Mouse (Mus musculus): ENCODE data around the gene BC055324.

BC055324 gene

DNA sequence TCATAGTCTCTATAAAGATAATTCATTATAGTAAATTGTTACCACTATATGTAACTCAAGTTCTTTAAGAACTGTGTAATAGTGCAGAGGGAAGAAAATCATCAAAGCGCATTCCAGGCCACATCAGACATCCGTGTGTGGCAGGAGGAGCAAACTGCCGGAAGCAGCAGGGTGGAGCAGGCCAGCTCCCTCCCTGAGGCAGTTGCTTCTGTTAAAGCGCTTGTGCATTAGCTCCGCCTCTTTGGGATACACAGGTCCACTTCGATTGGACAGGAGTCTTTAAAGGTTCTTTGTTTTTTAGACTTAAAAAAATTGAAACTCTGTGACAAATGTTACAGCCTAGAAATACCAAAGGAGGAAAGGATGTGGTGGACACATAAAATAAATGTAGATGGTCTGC is 52.5 kb downstream of the BC055324 start:
- no peak for DNase-seq

DNA sequence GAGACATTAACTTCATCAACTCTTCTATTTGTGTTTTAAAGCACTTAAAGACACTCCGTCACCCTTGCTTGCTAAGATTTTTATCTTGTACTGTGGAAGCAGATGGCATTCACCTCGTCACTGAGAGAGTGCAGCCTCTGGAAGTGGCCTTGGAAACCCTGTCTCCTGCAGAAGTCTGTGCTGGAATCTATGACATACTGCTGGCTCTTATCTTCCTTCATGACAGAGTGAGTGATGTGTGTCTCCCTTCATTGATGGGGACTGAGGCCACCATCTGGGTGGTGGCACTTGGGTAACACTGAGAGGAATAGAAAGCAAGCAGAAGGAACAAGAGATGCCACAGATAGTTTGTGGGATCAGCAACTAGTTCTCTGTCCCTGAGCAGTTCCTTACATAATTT is 60.0 kb downstream of the BC055324 start:
- no peak for DNase-seq

DNA sequence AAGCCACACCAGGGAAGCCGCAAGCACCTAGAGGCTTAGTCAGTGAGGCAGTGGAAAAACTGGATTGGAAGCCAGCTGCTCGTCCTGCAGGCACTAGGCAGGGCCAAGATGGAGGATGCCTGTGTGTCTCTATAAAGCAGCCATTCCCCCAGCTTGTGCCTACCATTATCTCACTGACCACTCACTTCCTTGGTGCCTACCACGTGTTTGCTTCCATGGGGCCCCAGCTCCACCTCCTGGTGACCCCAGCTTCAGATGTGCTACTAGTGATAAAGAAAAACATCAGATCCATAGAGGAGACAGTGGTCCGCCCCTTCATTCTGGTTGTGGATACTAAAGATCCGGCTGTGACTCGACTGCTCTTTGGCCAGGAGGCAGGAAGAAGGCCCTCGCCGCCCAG is 62.8 kb downstream of the BC055324 start:
- no peak for DNase-seq

DNA sequence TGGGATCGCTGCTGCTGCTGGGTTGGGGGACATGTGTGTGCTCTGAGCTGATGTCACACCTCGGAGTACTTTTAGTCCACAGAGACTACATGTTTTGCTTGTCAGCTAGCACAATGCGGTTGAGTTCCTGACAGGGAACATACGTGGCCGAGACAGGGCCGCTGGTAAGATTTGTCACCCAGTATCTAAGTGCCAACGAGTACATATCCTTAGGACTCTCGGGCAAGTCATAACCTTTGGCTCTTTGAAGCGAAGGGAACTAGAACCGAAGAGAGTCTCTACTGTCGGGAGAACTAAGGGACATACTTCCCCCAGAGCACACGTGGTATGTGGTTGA is 64.2 kb downstream of the BC055324 start:
- no peak for DNase-seq

DNA sequence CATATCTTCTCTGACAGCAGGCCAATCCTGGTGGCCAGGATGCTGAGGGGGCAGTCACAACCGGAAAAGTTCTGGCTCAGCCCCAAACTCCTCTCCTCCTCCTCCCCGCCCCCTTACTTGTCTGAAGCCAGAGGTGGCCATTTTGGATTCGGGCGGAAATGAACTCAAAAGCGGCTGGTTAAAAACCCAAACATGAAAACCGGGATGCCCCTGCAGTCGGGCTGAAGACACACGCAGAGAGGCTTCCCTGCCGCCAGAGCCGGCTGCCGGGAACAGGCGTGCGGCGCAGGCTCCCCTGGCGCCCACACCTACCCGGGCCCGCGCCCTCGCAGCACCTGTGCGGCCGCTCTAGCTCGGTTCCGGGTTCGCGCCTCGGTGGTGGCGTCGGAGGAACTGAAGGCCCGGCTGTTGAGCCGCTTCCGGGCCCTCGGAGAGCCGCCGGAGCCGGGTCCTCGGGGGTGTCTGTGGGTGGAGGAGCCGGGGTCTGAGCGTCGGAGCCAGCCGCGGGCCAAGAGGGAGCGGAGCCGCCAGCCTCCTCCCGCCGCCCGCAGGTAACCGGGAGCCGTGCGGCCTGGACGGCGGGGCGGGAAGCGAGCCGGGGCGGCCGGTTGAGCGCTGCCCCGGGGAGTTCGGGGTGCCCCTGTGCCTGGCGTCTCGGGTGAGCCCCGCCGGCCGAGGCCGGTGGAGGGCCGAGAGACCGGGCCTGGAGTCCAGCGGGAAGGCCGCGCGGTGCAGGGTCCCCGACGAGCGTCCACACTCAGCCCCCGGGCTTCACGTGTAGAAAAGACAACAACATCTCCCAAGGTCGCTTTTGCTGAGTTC is 64.7 kb downstream of the BC055324 start:
- DNase-seq = peak; percentile 96

DNA sequence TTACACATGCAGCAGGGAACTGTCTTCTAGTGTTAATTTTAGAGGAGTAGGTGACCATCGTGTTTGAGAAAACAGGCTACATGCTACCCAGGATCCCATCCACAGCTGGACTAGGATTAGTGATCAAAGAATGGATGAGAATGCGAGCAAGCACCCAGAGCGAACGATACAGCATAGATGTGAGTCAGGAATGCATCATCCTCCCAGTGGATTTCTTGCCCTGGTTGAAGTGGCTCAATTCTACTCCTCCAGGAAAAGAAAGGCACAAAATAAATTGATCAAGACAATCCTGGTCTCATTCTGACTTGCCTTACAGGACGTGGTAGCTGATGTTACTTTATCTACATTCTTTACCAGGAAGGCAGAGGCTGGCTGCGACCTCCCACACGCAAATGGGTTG is 65.8 kb downstream of the BC055324 start, which contains the start of gene Scyl3:
Gene Scyl3 (plus strand): TSS at position 255 of the 400 bp plus-strand sequence.
- DNase-seq = no peak

DNA sequence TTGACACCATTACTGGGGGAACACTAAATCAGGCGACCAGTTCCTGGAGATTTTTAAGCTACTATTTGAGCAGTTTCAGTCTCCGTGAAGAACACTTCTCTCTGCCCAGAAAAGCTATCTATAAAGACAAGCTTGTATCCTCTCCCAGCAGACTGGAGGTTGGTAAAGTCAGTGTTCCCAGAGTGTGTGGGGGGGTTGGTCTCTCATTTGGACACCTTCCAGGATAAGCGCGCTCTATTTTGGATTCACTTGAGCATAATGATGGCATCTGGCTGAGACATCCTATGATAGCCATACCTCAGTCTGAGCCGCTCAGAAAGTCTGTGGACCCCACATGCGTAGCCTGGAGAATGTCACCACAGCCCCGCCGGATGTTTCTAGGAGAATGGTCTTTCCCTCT is 70.5 kb downstream of the BC055324 start:
- DNase-seq = no peak

DNA sequence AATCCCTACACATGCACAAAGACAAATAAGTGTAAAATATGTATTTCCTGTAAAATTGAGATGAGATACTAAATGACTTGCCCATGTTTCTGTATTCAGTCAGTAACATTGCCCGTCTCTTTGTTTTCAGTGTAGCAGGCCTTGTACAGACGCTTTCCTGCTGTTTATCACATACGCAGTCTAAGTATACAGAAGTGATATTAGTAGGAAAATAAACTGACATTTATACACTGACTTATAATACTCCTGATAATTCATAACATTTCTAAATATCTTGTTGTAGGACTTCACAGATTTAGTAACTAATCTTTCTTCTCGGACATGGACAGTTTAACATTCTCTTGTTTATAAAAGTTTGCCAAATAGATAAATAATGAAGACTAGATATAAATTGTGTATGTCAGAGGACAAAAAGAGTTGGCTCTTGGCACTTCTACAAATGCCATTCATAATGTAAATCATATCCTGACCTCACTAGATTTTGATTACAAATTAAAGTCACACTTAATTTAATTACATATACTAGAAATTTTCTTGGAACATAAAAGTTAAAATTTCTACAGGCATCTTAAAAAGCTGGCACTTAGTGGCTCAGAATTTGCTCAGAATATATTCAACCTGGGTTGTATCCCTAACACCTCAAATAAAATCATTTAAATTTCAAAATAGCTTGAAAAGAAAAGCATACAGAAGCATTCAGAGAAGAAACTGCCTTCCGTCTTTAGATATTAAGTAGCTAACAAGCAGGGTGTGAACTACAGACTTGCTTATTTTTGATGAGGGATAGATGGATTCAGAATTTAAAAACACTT is 77.0 kb downstream of the BC055324 start:
- no peak for DNase-seq

DNA sequence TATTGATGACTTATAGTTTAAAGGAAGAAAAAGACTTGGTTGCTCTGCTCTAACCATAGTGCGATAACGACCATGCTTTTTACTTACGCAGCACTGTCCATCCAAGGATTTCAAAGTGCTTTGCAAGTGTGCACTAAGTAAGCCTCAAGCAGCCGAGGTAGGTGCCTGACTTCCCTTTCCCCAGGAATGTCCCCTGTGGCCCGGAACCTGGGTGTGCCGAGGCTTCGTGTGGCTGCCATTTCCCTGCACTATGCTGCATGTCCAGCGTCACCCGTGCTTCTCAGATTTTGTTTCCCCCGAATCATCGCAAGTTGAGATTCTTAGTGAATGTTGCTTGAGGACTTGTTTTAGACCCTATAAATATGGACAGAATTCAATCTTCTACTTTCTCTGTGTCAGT is 82.6 kb downstream of the BC055324 start:
- DNase-seq = no peak

DNA sequence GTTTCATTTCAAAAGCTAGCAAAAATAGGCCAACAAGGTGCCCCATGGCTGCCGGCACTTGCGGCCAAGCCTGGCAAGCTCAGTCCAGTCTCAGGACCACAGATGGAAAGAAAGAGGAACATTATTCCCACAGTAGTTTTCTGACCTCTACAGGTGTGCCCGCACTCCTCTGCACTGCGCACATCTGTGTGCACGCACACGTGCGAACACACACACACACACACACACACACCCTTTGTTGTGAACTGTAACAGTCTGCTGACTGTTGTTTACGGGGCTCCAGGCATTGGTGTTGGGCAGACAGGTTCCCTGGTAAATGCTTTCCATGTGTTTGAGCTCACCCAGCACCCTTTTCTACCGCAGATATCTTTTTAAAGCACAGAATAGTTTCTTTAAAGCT is 83.8 kb downstream of the BC055324 start:
- no peak for DNase-seq

DNA sequence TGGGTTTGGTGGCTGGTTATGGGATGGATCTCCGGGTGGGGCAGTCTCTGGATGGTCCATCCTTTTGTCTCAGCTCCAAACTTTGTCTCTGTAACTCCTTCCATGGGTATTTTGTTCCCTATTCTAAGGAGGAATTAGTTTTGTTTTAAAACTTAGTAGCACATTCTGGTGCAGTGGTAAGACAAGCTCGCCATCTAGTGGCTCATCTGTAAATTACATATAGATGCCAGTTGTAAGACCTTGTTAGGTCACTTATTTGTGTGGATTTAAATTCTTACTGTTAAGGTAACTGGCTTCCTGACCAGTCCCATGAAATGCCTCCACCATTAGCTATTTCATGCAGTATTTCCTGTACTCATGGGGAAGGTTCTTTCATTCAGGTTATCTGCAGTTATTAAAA is 84.3 kb downstream of the BC055324 start:
- peak; percentile 68 for DNase-seq

DNA sequence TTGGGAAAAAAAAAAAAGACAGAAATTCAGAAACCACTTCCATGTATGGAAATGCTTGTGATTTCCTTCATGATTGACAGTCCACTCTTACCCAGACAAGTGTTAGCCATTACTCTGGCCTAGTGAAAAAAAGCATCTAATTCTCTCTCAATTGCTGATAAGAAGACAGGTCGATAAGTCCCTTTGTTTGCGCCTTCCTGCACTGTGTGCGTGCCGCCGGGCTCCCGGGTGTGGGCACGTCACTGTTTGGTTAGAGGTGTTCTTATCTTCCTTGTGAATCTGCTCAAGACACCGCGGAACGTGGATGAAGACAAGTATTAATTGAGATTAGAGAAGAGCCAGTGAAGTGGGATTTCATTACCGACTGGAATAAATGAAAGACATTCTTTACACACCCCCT is 86.2 kb downstream of the BC055324 start:
- no peak for DNase-seq

DNA sequence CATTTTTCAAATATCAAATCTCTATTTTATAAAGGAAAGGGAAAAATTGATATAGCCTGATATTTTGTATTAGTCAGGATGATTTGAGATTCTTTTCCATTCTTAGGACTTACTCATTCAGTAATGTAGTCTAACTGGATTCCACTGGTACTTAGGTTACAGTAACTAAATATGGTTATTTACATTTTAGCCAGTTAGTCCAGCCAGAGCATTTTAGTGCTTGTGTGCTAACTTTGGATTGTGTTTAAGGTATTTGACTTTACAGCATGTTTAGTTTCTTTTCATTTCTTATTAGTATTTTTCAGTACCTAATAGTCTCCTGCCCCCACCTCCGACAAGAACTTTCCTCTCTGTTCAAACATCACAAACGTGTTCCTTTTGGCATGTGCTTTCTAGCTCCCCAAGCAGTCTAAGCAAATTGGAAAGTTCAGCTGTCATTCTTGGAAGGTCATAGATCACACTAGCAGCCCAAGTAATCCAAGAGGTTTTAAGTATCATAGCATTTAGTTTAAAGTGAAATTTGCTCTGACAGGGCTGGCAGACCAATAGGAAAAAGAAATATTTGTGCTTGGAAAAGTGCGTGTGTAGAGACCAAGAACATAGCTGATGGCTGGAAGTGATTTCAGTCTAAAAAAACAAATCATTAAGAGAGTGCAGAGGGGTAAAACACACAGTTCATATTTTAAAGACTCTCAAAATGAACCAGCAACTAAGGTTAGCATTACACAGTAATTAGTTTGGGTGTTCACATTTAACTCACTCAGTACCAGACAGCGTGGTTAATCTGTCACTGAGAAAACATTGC is 87.4 kb downstream of the BC055324 start:
- DNase-seq = no peak

DNA sequence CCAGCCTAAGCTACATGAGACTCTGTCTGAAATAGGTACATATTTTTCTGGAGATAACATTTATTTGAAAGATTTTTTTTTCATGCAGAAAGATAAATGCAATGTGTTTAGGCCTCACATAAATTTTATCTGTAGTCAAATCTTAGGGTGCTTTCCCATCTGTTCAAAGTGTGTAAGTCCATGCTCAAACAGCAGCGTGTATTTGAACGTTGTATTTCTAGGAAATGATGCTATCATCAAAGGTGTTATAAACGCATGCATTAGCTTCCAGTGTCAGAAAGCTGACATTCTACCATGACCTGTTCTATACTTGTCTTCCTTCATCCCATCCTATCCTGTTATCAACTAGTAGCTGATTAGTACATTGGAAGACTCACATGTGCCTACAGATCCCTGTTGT is 91.2 kb downstream of the BC055324 start:
- no peak for DNase-seq

DNA sequence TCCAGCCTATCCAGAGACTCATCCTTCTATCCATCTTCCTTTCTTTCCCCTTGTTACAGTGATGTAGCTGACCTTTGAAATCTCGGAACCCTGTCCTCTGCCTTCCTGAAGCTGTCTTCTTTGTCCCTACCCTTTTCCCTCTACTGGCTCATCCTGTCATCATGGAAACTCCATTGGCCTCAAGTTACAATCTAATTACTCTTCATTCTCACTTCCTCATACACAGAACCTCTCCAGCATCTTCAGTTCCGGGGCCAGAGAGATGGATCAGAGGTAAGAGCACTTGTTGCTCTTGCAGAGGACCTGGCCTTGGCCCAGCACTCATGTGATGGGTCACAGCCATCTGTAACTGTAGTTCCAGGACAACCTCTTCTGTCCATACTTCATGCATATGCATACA is 94.4 kb downstream of the BC055324 start:
- DNase-seq = no peak

DNA sequence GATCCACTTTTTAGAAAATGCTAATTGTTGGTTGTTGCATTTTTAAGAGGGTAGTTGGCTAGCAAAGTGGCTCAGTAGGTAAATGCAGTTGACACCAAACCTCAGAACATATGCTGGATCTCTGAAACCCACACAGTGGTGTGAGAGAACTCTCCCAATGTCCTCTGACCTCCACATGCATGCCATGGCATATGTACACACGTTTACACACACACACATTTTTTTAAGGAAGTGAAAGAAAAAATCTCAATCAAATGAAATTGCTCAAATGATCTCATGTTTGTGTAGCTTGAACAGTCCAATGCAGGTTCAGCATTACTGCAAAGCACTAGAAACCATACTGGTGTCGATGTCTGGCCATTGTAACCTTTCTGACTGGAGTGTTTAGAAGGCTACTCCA is 95.0 kb downstream of the BC055324 start:
- DNase-seq = no peak

DNA sequence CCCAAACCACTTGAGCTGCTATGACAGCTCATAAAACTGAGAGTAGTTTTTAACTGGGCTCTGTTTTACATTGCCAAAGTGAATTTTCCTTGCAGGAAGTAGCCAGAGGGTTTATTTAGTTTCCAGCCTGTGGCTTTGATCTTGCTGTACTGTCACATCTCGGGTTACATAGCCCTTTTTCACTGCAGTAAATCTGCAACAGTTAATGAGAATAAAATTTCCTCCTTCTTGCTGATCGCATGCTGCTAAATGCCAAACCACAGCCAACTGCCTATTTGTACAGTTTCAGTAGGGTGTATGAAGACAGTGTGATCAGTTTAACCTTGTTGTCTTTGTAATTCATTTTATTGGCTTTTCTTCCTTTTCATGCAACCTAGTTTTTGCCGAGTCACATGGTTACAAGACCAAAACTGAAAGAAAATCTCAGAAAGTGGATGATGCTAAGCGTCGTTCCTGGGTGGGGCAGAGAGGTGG is 96.3 kb downstream of the BC055324 start:
- DNase-seq = no peak

All from retina, postnatal 1 day (tissue).